Mouse (Mus musculus) erythroblast, embryonic 14.5 days (primary cell): ENCODE results near the gene Abcb8.

Source experiments
- GATA1 ChIP-seq: IDR thresholded peaks from 2 replicates; pipeline ENCODE4 v1.6.1; 2012; ENCODE audit warnings: low read length, inconsistent platforms, mixed read lengths
- TAL1 ChIP-seq: IDR thresholded peaks from 3 replicates; pipeline ENCODE4 v1.6.1; 2012; ENCODE audit warnings: low read length, inconsistent platforms, mixed read lengths

DNA sequence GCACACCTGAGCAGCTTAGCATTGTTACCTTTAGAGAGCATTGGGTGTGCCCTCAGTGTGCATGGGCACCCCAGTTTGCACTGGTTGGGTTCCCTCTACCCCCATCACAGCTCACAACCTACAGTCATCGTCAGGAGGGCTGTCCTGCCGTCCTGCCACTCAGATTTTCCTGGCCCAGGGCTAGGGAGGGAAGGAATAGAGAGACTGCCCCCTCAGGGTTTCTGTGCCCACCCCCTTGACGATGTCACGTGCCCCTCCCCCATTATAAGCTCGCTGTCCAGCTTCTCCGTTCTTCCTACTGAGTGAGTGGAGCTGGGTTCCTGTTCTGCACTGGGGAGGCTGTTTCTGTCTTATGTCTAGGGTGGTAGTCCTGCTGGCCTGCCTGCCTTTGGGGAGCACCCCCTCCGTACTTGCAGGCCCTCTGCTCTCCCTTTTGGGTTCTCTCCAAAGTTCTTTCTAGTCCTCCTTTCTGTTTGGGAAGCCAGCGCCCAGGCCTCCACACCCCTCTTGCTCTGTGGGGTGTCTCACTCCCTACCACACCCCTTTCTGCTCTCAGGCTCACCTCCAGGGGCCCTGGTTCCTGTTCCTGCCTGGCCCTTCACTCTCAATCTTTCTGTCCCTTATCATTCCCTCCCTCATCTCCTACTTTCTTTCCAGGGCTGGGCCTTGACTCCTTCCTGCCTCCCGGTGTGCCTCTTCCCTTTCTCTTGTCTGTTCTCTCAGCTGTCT is 33.3 kb downstream of the Abcb8 start:
- TF ChIP-seq TAL1: no peak
- no peak for TF ChIP-seq GATA1
